Mouse (Mus musculus): ENCODE results near the gene Iffo2. TPM values are rescaled to one million over a fixed set of nuclear protein-coding genes. Genes with fewer than 3 reads are reported as not detected.

Gene Iffo2
- polyA plus RNA-seq, 1 experiment from 2014 or later = 4.2 TPM

DNA sequence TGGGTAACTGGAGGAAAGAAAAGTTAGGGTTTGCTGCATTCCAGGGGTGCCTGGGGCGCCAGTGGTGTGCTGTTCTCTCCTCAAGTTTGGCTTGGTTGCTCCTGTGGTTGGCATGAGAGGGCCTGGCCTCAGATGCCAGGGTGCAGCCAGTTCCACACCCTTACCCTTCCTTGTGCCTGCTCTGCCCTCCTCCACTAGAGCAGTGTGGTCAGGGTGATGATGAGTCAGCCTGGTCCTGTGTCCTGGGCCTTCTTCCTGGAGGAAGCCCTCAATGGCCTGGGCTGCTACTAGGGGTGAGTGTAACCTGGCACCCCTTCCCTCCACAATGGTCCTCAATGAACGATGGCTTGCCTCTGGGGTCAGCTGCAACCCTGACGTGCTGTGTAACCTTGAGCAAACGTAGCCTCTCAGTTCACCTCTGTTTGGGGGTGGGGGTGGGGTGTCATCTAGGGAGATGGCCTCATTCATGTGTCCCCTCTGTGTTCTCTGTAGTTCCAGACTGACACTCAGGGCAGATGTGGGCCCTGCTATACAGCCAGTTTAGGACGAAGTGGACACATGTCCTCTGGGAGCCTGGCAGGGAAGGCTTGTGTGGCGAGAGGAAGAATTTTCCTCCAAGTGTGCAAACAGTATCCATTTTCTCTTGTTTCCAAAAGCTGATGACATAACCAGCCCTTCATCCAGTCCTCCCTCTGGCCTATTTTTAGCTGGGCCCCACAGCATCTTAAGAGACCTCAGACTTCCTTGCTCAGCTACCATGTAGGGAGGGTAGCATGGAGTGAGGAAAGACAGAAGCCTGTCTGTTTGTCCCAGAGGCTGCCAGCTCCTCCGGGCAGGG is 71.4 kb downstream of the Iffo2 start:
- Histone ChIP-seq H3K4me1 (peaks cover 38% of the 10 kb centered on the region), H3K27ac (replicated peaks) (no peak overlapping the region)

DNA sequence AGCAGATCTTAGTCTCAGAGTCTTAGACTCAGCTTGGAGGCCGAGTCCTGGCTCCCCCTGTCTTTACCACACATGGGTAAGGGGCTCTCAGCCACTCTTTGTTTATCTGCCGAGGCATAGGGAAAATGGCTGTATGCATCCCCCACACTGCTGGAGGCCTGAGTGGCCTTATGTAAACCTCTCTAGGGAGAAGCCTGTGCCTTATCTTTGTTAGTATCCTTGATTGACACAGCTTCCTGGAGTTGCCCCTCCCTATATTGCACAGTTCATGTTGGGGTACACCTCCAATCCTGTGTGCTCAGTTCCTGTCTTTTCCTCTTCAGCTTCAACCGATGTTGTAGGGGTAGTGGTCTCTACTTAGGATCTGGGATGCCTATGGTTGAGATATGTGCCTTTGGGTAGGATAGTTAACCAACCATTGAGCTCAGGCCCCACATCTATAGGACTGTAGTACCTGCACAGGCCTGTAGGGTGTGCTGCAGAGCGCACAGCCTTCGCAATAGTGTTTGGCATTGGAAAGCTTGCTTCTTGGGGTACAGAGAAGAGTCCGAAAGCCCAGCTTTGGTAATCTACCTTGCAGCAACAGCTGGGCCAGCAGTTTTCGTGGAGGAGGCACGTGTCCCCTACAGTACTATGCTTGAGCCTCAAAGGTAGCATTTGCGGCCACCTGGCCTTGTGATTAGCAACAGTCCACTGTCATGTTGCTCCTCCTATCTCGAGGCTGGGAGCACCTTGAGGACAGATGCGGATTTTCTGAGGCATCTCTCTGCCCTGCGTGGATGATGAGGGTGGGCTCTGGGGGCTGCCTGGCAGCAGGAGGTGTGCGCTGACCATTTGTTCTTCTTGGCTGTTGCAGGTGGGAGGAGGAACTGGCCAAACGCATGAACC is 72.3 kb downstream of the Iffo2 start, which contains the start of gene Gm21969:
TSS of gene Gm21969 (plus strand) at position 830 of the 888 bp plus-strand sequence.
- Histone ChIP-seq H3K4me1 (peaks cover 30% of the 10 kb centered on the region), H3K9ac (replicated peaks) (no peak within 1 kb of the TSS), H3K4me2 (replicated peaks) (no peak within 1 kb of the TSS), H3K9me3 (no peaks in the 10 kb centered on the region), H3K27me3 (no peaks in the 10 kb centered on the region; the same call in 1 of the 2 replicates), H3K36me3 (peaks cover 9% of the 10 kb centered on the region; the same call in 1 of the 2 replicates), H3K4me3 (no peak within 1 kb of the TSS), H3K27ac (replicated peaks) (no peak within 1 kb of the TSS)
- WGBS = 50% methylated on average over 14 of the region's 14 CpGs
- ATAC-seq (ENCODE audit: low FRiP score, low read depth) = no peak

More for the DNA sequence above, 71.4 kb downstream of the Iffo2 start:
- H3K36me3 ChIP-seq = peaks cover 8% of the 10 kb centered on the region; the same call in 1 of the 2 replicates
- no peak overlapping the region for H3K9ac ChIP-seq (replicated peaks)
- no peak for ATAC-seq (ENCODE audit: low FRiP score, low read depth)
- H3K4me3 ChIP-seq = no peak overlapping the region
- WGBS = 72% methylated on average over 7 of the region's 7 CpGs
- H3K4me2 ChIP-seq (replicated peaks) = no peak overlapping the region
- H3K27me3 ChIP-seq = no peaks in the 10 kb centered on the region; the same call in 1 of the 2 replicates
- no peaks in the 10 kb centered on the region for H3K9me3 ChIP-seq

DNA sequence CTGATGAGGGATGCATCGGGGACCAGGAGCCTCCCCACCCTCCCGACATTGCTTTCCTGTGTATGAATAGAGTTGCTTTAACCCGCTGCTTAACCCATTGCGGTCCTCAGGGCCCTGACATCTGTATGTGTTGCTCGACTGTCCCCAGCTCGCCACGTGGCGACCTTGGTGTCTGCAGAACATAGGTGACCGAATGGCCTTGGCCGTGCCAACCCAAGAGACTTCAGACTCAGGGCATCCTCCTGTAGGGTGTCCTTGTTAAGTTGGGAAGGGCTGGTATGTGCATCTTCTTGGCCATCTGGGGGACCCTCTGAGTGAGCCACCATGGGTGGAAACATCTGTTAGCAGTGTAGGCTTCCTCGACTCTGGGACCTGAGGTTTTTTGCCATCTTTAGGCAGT is 74.9 kb downstream of the Iffo2 start:
- no peak overlapping the region for H3K9ac ChIP-seq (replicated peaks)
- no peaks in the 10 kb centered on the region for H3K27me3 ChIP-seq
- ATAC-seq (ENCODE audit: low FRiP score, low read depth) = no peak
- no peak overlapping the region for H3K4me3 ChIP-seq
- peaks cover 9% of the 10 kb centered on the region; the same call in 1 of the 2 replicates for H3K36me3 ChIP-seq
- no peak overlapping the region for H3K27ac ChIP-seq (replicated peaks)
- H3K4me1 ChIP-seq = peaks cover 6% of the 10 kb centered on the region; the same call in 1 of the 2 replicates
- no peaks in the 10 kb centered on the region for H3K9me3 ChIP-seq
- 84% methylated on average over 11 of the region's 11 CpGs for WGBS
- H3K4me2 ChIP-seq (replicated peaks) = no peak overlapping the region

DNA sequence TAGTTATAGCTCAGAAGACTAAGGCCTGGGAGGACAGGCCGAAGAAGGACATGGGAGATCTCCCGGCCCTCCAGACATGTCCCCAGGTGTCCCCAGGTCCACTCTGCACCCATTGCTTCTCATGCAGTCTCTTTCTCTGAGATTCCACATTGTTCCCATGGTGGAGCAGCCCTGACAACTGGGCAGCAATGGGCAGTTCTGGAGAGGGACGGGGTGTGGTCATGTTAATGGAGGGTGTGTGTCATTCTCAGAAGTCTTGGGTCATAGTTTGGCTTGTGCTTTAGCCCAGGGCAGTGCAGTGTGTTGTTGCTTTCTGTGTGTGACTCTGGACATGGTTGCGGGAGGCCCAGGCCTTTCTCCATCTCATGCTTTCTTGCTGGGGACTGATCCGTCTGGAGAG is 76.4 kb downstream of the Iffo2 start:
- no peak overlapping the region for H3K4me3 ChIP-seq
- no peak overlapping the region for H3K27ac ChIP-seq (replicated peaks)
- H3K9ac ChIP-seq (replicated peaks) = no peak overlapping the region
- no peaks in the 10 kb centered on the region for H3K27me3 ChIP-seq
- H3K9me3 ChIP-seq = no peaks in the 10 kb centered on the region
- H3K36me3 ChIP-seq = peaks cover 9% of the 10 kb centered on the region; the same call in 1 of the 2 replicates
- ATAC-seq (ENCODE audit: low FRiP score, low read depth) = no peak
- peaks cover 16% of the 10 kb centered on the region for H3K4me1 ChIP-seq
- 93% methylated on average over 5 of the region's 5 CpGs for WGBS
- H3K4me2 ChIP-seq (replicated peaks) = no peak overlapping the region

DNA sequence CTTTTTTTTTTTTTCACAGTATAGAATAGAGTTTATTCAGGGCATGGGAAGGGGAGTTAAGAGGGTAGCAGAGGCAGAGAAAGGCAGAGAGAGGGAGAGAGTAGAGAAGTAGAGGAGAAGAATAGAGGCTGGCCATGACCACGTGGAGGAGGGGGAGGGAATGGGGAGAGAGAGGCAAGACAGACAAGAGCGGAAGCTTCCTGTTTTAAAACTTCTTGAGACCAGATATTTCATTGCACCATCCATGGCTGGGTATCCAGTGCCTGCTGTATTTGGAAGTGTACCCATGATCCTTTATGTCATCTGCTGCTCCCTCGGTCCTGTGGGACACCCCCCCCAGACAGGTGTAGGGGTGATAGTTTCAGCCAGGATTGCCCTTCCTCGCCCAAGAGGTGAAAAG is 78.6 kb downstream of the Iffo2 start:
- H3K9ac ChIP-seq (replicated peaks) = no peak overlapping the region
- no peak overlapping the region for H3K4me3 ChIP-seq
- no peak overlapping the region for H3K4me2 ChIP-seq (replicated peaks)
- H3K27me3 ChIP-seq = no peaks in the 10 kb centered on the region
- peaks cover 11% of the 10 kb centered on the region for H3K4me1 ChIP-seq
- H3K9me3 ChIP-seq = 0 out of 2 replicates have a peak, but pooled peaks cover 4% of the 10 kb centered on the region
- no peak for ATAC-seq (ENCODE audit: low FRiP score, low read depth)
- no peak overlapping the region for H3K27ac ChIP-seq (replicated peaks)
- WGBS = 61% methylated on average over 4 of the region's 4 CpGs
- H3K36me3 ChIP-seq = peaks cover 18% of the 10 kb centered on the region

DNA sequence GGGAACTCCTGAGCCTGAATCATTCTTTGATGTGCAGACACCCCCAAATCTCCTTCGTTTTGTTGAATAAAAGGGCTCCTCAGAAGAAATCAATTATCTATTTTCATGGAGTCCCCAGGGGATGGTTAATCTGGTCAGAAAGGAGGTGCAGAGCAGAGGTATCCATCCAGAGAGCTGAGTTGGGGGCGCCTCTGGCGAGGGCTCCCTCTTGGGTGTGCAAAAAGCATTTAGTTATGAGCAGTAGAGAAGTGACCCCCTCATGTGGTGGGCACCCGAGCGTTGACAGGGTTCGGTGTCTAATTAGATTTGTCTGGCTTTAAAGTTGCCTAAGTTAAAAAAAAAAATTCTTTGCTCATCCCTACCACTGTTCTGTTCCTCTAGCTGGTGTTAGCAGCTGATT is 80.6 kb downstream of the Iffo2 start:
- 42% methylated on average over 6 of the region's 6 CpGs for WGBS
- Histone ChIP-seq H3K36me3 (peaks cover 25% of the 10 kb centered on the region), H3K4me1 (peaks cover 17% of the 10 kb centered on the region), H3K4me3 (no peak overlapping the region), H3K4me2 (replicated peaks) (peak overlapping the region; percentile 38; the same call in 1 of the 2 replicates), H3K27ac (replicated peaks) (peak overlapping the region; percentile 42), H3K27me3 (no peaks in the 10 kb centered on the region), H3K9ac (replicated peaks) (no peak overlapping the region), H3K9me3 (0 out of 2 replicates have a peak, but pooled peaks cover 6% of the 10 kb centered on the region)
- no peak for ATAC-seq (ENCODE audit: low FRiP score, low read depth)

DNA sequence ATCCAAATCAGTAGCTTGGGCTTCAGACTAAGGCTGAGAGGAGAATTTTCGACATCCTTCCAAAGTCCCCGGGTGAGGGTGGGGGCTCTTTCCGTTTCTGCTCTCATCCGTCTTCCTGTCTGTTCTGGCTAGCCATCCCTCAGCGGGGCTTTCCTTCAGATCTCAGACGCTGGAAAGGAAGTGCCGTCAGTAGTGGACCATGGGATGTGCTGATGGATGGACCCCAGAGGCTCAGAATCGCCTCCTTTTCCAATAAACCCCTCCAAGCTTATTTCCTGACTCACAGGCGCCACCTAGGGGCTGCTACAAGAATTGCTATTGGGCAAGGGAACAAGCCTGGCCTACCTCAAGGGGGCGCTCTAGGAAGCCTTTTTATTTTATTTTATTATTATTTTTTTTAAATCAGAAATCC is 81.2 kb downstream of the Iffo2 start:
- no peak overlapping the region for H3K9ac ChIP-seq (replicated peaks)

DNA sequence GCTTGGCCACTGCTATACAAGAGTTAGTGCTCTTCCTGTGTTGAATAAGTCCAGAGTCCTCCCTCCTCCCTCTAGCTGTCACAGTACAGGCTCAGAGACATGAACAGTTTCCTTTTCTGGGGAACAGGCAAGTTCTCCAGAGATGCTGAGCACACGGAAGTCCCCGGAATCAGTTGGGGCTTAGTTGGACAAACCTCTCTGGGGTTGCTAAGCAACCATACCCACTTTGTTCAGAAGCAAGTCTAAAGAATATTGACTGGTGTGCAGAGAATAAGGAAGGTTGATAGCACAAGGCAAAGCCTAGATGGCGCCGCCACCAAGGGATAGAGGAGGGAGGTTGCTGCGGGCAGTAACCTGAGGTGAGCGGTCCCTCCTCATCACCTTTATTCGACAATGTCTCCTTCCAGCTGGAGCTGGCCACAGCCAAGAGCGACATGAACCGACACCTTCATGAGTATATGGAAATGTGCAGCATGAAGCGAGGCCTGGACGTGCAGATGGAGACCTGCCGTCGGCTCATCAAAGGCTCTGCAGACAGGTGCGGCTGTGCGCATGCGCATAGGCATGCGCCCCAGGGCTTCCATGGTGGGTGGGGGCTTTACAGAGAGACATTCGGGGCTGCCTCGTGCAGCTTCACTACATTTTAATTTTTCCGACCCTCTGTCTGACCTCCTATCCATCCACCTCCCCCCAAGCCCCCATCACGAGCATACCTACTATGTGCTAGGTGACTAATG is 84.3 kb downstream of the Iffo2 start:
- H3K4me2 ChIP-seq (replicated peaks) = no peak overlapping the region
- peaks cover 29% of the 10 kb centered on the region for H3K4me1 ChIP-seq
- ATAC-seq (ENCODE audit: low FRiP score, low read depth) = no peak
- H3K27me3 ChIP-seq = no peaks in the 10 kb centered on the region
- H3K4me3 ChIP-seq = no peak overlapping the region
- 91% methylated on average over 21 of the region's 21 CpGs for WGBS
- no peak overlapping the region for H3K9ac ChIP-seq (replicated peaks)
- H3K9me3 ChIP-seq = 0 out of 2 replicates have a peak, but pooled peaks cover 6% of the 10 kb centered on the region
- H3K27ac ChIP-seq (replicated peaks) = no peak overlapping the region
- H3K36me3 ChIP-seq = peaks cover 20% of the 10 kb centered on the region

More for the DNA sequence above, 81.2 kb downstream of the Iffo2 start:
- WGBS = 4% methylated on average over 10 of the region's 10 CpGs
- no peak overlapping the region for H3K4me3 ChIP-seq
- H3K27me3 ChIP-seq = no peaks in the 10 kb centered on the region
- H3K4me1 ChIP-seq = peaks cover 22% of the 10 kb centered on the region
- peaks cover 22% of the 10 kb centered on the region for H3K36me3 ChIP-seq
- peak overlapping the region; percentile 38 for H3K4me2 ChIP-seq (replicated peaks)
- H3K9me3 ChIP-seq = 0 out of 2 replicates have a peak, but pooled peaks cover 6% of the 10 kb centered on the region
- peak overlapping the region; percentile 42 for H3K27ac ChIP-seq (replicated peaks)
- ATAC-seq (ENCODE audit: low FRiP score, low read depth) = 0 out of 2 replicates have a peak, but pooled peaks have one; percentile 50

DNA sequence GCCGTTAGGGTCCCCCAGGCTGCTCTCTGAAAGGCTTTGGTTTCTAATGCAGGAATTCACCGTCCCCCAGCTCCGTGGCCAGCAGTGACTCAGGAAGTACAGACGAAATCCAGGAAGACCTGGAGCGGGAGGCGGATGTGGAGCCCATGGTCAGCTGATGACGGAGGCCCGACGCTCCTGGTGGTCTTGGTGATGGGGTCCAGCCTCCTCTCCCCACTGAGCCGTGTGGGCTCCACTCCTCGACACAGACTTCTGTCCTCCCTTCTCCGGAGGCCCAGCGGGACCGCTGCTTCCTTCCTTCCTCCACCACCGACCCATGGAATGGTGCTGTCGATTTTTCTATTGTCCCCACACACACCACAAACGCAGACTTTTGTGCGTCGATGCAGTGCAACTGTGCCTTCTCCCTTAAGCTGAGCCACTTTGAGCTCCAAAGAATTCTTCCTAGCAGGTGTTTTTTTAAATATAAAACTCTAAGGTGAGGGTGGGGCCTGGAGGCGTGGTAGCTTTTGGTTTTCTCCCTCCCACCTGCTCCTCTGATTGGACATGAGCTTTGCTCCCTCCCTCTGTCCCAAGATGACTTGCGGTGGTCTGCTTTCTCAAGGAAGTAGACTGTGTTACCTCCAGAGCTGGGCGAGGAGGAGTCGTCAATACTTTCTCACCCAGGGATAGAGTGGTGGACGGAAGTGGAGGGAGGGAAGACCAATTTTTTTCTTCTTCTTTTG is 86.1 kb downstream of the Iffo2 start:
- peak overlapping the region; percentile 53 for H3K4me3 ChIP-seq
- H3K27me3 ChIP-seq = no peaks in the 10 kb centered on the region
- H3K4me1 ChIP-seq = peaks cover 20% of the 10 kb centered on the region
- H3K9me3 ChIP-seq = 0 out of 2 replicates have a peak, but pooled peaks cover 6% of the 10 kb centered on the region
- peak overlapping the region; percentile 64 for H3K4me2 ChIP-seq (replicated peaks)
- 7% methylated on average over 23 of the region's 24 CpGs for WGBS
- H3K27ac ChIP-seq (replicated peaks) = peak overlapping the region; percentile 65
- H3K36me3 ChIP-seq = peaks cover 20% of the 10 kb centered on the region
- ATAC-seq (ENCODE audit: low FRiP score, low read depth) = peak; percentile 76
- H3K9ac ChIP-seq (replicated peaks) = peak overlapping the region; percentile 64

DNA sequence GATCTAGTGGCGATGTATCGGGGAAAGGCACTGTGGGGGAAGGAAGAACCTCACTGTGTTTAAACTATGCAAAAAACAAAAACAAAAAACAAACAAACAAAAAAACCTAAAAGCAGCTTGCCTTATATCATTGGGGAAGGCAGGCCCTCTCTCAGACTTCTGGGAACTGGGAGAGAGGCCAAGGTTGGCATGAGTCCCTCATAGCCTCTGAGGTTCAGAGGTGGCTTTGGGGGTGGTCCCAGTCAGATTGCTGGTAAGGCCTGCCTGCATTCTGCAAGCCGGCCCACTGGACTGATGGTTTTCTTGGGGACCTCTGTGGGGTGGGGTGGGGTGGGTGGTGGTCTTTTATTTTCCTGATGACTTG is 86.6 kb downstream of the Iffo2 start:
- ATAC-seq (ENCODE audit: low FRiP score, low read depth) = no peak
- H3K27ac ChIP-seq (replicated peaks) = peak overlapping the region; percentile 25; the same call in 1 of the 2 replicates

More for the DNA sequence above, 86.6 kb downstream of the Iffo2 start:
- 49% methylated on average over 3 of the region's 3 CpGs for WGBS
- H3K4me3 ChIP-seq = peak overlapping the region; percentile 53
- H3K27me3 ChIP-seq = no peaks in the 10 kb centered on the region
- H3K9me3 ChIP-seq = 0 out of 2 replicates have a peak, but pooled peaks cover 6% of the 10 kb centered on the region
- peaks cover 20% of the 10 kb centered on the region for H3K36me3 ChIP-seq
- peak overlapping the region; percentile 64 for H3K4me2 ChIP-seq (replicated peaks)
- H3K4me1 ChIP-seq = peaks cover 19% of the 10 kb centered on the region
- H3K9ac ChIP-seq (replicated peaks) = 0 out of 2 replicates have a peak overlapping the region, but pooled peaks have one; percentile 28
